Mouse (Mus musculus): ENCODE results near the gene Art5.

GRCm38 (mm10) chr7:102076714-102077296 lies 32.5 kb downstream of the Art5 start:
- no peak for TF ChIP-seq POLR2A (IDR thresholded peaks at IDR 0.05; ENCODE audit: control insufficient read depth, extremely low read depth, insufficient read depth, low read length, poor library complexity)
- no peak for TF ChIP-seq CTCF (IDR thresholded peaks at IDR 0.05; ENCODE audit: borderline replicate concordance, control insufficient read depth, extremely low read depth, insufficient read depth, low read length, poor library complexity)

Measured in thymus, adult 2 months (tissue).